Mouse (Mus musculus): Measurements from ENCODE around the gene Terb1. TPM values are rescaled to one million over a fixed set of nuclear protein-coding genes. Genes with fewer than 3 reads are reported as not detected.

Gene Terb1
- total RNA-seq (2023): 0.21 TPM

GRCm38 (mm10) chr8:104509061-104510006 is at the start of gene Terb1:
TSS of gene Terb1 (minus strand) at chr8:104509910.

GRCm38 (mm10) chr8:104533971-104534778 is 24.5 kb upstream of the Terb1 start, which contains the start of the genes Nae1 and Car7:
TSS of gene Nae1 (minus strand) at chr8:104534637.
TSS of gene Car7 (plus strand) at chr8:104534689.

GRCm38 (mm10) chr8:104442299-104443124 is 67.2 kb downstream of the Terb1 start, which contains the start of gene Dync1li2:
TSS of gene Dync1li2 (minus strand) at chr8:104443047.

Other genes starting within 250 kb of the Terb1 start
- not detected for gene Cmtm2a, start 216.7 kb downstream of the Terb1 start, total RNA-seq (2023)
- gene Gm45711, start 199.8 kb downstream of the Terb1 start, total RNA-seq (2023): not detected
- gene Cmtm1, start 199.8 kb downstream of the Terb1 start, total RNA-seq (2023): not detected
- gene Gm11020, start 188.3 kb downstream of the Terb1 start, total RNA-seq (2023): not detected
- gene Cmtm2b, start 187.7 kb downstream of the Terb1 start, total RNA-seq (2023): not detected
- gene Cmtm3, start 170.5 kb downstream of the Terb1 start, total RNA-seq (2023): 14.6 TPM
- 2.8 TPM for gene Cmtm4, start 114.1 kb downstream of the Terb1 start, total RNA-seq (2023)
- 77.2 TPM for gene Dync1li2, start 66.9 kb downstream of the Terb1 start, total RNA-seq (2023)
- 44.5 TPM for gene Nae1, start 24.7 kb upstream of the Terb1 start, total RNA-seq (2023)
- gene Car7, start 24.8 kb upstream of the Terb1 start, total RNA-seq (2023): 1.5 TPM
- 10.8 TPM for gene Pdp2, start 81.5 kb upstream of the Terb1 start, total RNA-seq (2023)
- gene Cdh16, start 114.5 kb upstream of the Terb1 start, total RNA-seq (2023): not detected
- 36.6 TPM for gene Rrad, start 121.4 kb upstream of the Terb1 start, total RNA-seq (2023)
- 27.4 TPM for gene Ciao2b, start 132.1 kb upstream of the Terb1 start, total RNA-seq (2023)
- gene Ces2a, start 224.1 kb upstream of the Terb1 start, total RNA-seq (2023): not detected

Data from CD4-positive naive resting alpha-beta T cell, adult 57 days (primary cell).